Mouse (Mus musculus) NIH3T3 (cell line): ENCODE measurements around the gene C1qbp.

Source experiments
- DNase-seq: peaks from one replicate; pipeline ENCODE4 v3.0.0-alpha.2; 2012; ENCODE audit warnings: low read depth

C1qbp gene

GRCm38 (mm10) chr11:70973947-70974346 lies 8.9 kb downstream of the C1qbp start:
- DNase-seq: peak; percentile 36

- no peak for DNase-seq
Observed at GRCm38 (mm10) chr11:70972586-70972985, 10.2 kb downstream of the C1qbp start.

DNA sequence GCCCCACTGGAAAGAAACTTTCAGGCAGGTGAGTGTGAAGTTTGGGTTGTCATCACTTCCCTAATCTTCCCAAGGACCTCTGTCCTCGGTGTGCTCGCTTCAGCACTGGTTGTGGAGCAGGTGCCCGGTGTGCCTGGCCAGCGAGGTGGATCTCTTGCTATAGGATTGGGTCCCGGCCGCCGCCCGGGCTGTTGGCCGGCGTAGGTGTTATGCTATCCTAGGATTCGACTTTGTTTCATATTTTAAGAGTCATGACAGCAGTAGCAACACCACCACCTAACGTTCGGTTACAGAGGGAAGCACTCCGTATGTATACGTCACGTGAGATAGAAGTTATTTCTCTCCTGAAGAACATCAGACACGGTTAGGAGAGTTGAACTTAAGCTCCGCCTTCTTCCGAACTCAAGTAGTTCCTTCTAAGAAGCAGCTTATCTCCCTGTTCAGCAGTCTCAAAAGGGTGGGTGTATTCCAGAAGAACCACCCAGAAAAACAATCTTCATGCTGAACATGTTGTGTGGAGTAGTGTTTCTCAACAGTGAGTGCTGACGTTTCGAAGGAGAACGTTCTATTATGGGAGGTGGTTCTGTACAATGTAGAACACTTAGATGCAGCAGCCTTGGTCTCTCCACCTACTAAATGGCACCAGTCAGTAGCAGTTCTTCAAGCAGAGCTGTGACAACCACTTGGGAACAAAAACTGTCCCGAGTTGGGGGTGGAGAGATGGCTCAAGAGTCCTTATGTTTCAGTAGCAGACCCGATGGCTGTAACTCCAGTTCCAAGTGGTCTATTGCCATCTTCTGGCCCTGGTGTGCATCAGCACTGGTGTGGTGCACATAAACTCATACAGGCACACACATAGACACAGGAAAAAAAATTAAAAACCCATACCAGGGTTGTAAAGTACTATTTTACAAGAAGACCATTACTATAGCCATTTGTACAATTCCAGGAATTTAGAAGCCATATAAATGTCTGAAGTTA lies 12.0 kb downstream of the C1qbp start:
- DNase-seq: peak; percentile 47

DNA sequence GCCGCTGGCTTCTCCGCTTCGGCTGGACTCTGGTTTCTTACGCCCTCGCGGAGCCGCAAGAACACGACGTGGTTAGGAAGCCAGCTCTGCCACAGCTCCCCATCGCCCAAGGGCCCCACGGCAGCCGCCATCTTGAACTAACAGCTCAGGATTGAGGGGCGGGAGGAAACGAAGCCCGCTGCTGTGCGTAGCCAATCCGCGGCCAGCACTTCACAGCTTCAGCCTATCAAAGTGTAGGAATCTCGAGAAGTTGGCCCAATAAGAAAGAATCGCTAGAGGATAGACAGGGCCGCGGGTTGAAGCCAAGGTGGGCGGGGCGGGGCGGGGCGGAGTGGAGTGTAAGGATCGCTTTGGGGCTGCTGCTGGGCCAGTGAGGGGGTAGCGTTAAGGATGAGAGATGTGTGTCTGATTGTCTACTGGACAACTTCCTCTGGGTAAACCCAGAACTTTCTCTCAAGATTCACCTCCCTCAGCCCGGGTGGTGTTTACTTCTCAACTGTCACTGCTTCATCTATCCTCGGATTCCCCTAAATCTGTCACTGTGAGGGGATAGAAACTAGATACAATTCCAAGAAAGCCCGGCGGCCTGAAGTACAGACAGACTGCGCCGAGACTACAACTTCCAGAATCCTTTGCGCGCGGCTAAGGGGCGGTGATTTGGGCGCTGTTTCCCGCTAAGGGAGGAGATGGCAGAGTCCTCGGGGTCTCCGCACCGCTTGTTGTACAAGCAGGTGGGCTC lies 12.8 kb downstream of the C1qbp start, which contains the start of the genes Nup88 and Rpain:
Gene Nup88, minus strand, starts transcription at position 153 of the 739 bp plus-strand sequence.
Gene Rpain, plus strand, starts transcription at position 393 of the 739 bp plus-strand sequence.
- peak; percentile 98 for DNase-seq

GRCm38 (mm10) chr11:70969271-70969794 lies 13.5 kb downstream of the C1qbp start:
- peak; percentile 44 for DNase-seq

GRCm38 (mm10) chr11:70964222-70964907 lies 18.5 kb downstream of the C1qbp start:
- peak; percentile 26 for DNase-seq

GRCm38 (mm10) chr11:70960786-70961554 lies 21.9 kb downstream of the C1qbp start:
- DNase-seq: no peak

- DNase-seq: no peak
Observed at GRCm38 (mm10) chr11:70954711-70955110, 28.1 kb downstream of the C1qbp start.

DNA sequence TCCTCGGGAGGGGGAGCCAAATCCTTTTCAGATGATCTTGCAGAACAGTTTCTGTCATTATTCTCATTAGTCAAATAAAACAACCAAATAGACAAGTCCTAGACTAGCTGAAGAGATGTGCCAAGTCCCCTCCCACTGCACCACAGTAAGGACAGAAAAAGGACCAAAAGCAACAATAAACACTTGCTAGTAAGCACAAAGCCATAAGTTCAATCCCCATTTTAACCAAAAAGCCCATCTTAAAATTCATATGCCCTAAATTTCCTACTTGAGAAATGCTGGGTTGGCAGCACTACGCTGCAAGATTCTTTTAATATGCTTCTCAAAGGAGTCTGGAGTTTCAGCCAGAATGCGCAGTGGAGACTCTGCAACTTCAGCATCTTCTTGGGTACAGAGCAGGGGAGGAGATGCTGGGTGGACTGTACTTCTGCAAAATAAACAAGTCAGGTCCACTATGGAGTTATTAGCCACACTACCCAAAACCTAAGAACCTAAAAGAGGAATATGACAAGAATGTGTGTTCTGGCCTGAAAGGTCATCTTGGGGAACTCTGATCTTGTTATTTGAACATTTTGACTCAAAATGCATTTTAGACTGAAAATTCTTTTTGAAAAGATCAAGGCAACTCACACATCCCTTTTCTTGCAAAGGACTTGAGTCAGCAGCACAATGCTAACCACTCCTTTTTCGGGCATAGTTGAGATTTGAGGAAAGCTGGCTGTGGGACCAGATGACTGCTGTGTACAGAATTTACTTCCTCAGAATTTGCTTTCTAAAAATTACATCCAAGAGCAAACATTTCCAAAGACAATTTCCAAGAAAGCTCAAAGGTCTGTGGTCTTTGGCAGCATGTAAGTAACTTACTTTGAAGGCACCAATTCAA lies 37.6 kb downstream of the C1qbp start:
- DNase-seq: no peak

- peak; percentile 41 for DNase-seq
Observed at GRCm38 (mm10) chr11:70943651-70944050, 39.2 kb downstream of the C1qbp start.

GRCm38 (mm10) chr11:70942596-70942995 lies 40.2 kb downstream of the C1qbp start:
- DNase-seq: no peak

- no peak for DNase-seq
Observed at GRCm38 (mm10) chr11:70935316-70935715, 47.5 kb downstream of the C1qbp start.

- peak; percentile 49 for DNase-seq
Observed at GRCm38 (mm10) chr11:70931461-70931860, 51.4 kb downstream of the C1qbp start.
